Mouse (Mus musculus) hematopoietic stem cell, adult 5-6 weeks (primary cell): ENCODE data around the gene Gm28038. TPM values are rescaled to one million over a fixed set of nuclear protein-coding genes. Genes with fewer than 3 reads are reported as not detected.

Experiments used
- ATAC-seq, 2 experiments: fragments of 125-278 bp in 1 of 2; replicated peaks in 1 of 2; 2 replicates each; pipeline ENCODE4 v1.8.0; 2016 to 2017; ENCODE audit warnings: inconsistent platforms in 2 of 2, mild to moderate bottlenecking in 2 of 2, moderate number of reproducible peaks in 2 of 2, low read depth in 1 of 2, moderate TSS enrichment in 1 of 2; ENCODE audit not compliant: low FRiP score in 2 of 2, poor library complexity in 2 of 2, severe bottlenecking in 2 of 2, insufficient read depth in 1 of 2, low TSS enrichment in 1 of 2
- total RNA-seq: library from RNA; stranded (forward); fragments of 172-1452, 232-1000 nt; gene quantifications from 2 replicates; pipeline ENCODE4 v1.2.3, GENCODE M21; 2017

Gene Gm28038
- total RNA-seq, 1 experiment from 2014 or later: not detected

DNA sequence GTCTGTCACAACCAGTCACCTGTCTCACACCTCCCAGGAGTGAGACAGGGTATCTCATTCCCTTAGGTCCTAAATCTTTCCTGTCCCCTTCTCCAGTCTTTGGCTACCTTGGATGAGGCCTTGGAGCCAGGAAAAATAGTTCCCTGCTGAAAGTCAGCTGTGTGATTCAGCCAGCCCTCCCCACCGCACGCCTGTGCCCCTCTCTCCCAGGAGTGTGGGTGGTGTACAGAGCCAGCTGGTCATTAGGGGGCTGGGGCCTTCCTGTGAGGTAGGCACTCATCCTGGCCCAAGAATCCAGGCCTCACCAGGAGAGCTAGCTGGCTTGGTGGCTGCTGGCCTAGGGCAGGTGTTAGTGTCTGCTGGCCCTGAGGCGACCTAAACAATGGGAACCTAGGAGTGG lies 28.3 kb upstream of the Gm28038 start:
- ATAC-seq: no peak

DNA sequence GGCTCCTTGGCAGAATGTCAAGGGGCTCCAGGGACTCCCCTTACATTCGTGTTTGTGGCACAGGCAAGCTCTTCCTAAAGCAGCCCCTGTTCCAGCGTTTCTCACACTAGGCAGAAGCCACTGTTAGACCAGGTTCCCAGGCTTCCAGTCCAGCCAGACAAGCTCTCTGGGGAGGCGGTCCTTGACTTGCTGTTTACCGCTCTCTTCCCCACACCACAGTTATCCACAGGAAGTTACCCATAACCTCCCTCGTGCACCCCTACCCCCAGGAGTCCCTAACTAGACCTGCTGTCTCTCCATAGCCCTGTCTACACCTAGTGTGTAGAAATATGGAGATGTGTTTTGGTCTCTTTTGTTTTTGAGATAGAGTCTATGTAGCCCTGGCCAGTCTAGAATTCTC lies 27.0 kb upstream of the Gm28038 start:
- no peak for ATAC-seq

DNA sequence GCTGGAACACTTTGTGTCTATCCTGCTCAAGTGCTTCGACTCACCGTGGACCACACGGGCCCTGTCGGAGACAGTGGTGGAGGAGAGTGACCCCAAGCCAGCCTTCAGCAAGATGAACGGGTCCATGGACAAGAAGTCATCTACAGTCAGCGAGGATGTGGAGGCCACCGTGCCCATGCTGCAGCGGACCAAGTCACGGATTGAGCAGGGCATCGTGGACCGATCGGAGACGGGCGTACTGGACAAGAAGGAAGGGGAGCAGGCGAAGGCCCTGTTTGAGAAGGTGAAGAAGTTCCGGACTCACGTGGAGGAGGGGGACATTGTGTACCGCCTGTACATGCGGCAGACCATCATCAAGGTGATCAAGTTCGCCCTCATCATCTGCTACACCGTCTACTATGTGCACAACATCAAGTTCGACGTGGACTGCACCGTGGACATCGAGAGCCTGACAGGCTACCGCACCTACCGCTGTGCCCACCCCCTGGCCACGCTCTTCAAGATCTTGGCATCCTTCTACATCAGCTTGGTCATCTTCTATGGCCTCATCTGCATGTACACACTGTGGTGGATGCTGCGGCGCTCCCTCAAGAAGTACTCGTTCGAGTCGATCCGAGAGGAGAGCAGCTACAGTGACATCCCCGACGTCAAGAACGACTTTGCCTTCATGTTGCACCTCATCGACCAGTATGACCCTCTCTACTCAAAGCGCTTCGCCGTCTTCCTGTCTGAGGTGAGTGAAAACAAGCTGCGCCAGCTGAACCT lies 25.0 kb upstream of the Gm28038 start:
- no peak for ATAC-seq

DNA sequence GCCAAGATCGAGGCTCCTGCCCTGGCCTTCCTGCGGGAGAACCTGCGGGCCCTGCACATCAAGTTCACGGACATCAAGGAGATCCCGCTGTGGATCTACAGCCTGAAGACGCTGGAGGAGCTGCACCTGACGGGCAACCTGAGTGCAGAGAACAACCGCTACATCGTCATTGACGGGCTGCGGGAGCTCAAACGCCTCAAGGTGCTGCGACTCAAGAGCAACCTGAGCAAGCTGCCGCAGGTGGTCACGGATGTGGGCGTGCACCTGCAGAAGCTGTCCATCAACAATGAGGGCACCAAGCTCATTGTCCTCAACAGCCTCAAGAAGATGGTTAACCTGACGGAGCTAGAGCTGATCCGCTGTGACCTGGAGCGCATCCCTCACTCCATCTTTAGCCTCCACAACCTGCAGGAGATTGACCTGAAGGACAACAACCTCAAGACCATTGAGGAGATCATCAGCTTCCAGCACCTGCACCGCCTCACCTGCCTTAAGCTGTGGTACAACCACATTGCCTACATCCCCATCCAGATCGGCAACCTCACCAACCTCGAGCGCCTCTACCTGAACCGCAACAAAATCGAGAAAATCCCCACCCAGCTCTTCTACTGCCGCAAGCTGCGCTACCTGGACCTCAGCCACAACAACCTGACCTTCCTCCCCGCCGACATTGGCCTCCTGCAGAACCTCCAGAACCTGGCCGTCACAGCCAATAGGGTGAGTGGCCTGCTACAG lies 24.1 kb upstream of the Gm28038 start:
- ATAC-seq: no peak

DNA sequence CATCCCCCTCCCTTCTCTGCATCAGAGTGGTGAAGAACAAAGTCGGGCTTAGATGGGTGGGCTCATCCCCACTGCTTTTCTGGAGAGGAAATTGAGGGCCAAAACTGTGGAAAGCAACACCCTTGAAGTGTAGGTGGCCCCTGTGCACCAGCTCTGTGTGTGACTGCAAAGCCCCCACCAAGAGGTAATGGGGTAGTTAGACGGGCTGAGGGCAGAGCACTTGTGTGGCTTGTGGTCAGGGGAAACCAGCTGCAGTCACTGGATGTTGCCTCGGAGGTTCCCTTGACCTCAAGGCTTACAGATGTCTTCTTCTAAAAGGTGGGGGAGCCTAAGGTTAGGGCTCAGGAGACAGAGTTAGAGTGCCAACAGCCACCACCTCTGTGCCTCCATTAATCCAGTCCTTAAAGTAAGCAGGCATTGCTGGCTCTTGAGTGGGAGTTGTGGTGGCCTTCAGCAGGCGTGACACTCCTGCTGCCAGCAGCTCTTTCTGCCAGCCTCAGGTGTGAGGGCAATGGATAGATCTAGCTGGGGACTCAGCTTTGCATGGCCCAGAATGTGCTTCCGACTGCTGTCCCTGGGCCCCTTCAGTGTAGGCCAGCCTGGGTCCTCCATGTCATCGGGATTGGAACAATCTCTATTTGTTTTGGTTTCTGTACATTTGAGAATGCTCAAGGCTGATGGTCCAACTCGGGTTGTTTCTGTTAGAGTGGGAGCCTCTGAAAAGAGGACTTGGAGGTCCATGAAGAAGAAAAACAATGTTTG lies 23.0 kb upstream of the Gm28038 start:
- ATAC-seq: peak; percentile 66 to 78

DNA sequence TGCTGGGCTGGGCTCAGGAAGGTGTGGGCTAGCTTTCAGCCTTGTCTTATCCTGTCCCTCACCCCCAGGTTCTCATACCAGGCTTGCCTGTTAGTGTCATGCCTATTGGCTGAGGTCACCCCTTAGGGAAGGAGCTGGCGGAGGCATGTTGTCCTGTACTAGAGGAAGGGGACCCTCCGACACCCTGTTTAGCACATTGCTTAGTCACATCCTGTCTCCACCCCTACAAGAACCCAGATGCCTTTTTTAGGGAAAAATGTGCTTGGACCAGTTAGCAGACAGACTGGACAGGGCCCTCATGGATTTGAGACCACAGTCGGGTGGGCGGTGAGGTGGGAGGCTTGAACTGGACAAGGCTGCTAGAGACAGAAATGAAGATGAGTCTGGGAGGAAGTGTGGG lies 22.2 kb upstream of the Gm28038 start:
- ATAC-seq: 0 out of 4 replicates have a peak, but pooled peaks of 1 of the 2 experiments have one; percentile 15

DNA sequence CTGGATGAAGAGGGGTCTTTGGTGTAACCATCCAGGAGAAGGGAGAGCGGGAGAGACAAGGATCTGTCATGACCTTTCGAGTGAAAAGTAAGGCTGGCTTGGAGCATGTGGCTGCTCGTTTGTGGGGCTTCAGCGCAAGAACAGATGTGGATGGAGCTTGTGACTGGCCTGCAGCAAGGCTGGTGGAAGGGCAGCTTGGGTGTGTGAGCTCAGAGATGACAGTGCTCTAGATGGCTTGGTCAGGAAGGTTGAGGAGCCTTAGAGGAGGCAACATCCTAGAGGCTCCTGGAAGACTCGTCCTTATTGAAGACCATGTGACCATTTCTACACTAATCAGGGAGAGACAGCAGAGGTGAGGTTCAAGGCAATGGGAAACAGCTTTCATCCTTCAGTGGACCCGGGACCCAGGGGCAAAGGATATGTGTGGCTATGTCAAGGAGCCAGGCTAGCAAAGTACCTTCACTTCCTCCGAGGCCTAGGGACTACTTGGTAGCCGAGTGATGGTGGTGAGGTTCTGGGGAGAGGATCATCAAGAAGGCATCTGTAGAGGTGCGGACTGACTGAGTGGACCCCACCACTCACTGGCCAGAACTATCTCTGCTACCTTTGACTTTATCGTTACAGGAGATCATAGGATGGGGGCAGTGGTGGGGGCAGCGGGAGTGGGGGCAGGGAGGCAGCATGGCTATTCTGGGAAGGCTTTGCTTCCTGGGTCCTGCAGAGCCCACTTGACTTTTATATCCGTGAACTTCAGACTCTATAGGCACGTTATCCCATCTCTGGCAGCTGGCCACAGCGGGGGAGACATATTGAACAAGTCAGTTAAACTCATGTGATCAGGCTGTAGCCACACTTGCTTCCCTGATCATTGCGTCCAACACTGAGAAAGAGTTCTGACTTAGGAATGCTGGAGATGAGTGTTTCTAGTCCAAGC lies 21.4 kb upstream of the Gm28038 start:
- ATAC-seq: no peak

DNA sequence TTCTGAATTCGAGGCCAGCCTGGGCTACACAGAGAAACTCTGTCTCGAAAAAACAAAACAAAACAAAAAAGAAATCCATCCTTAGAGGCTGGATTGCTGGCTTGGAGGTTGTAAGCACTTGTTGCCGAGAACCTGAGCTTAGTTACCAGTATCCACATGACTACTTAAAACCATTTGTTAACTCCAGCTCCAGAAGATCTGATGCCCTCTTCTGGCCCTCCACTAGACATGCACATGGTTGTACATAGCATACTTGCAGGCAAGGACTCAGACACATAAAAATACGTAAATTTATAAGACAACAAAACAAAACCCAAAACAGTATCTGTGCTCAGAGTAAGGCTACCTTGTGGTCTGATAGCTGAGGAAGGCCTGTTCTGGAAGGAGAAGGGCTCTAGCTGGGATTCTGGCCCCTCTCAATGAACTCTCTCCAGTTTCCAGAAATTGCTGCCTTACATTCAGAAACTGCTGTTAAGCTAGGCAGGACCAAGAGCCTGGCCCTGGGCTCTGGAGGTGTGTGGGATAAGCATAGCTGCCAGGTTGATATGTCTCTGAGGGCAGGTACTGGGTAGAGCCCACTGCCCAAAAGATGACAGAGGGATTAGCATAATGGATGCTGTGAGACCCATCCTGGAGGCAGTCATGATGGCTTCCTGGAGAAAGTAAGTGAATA lies 19.6 kb upstream of the Gm28038 start:
- no peak for ATAC-seq

DNA sequence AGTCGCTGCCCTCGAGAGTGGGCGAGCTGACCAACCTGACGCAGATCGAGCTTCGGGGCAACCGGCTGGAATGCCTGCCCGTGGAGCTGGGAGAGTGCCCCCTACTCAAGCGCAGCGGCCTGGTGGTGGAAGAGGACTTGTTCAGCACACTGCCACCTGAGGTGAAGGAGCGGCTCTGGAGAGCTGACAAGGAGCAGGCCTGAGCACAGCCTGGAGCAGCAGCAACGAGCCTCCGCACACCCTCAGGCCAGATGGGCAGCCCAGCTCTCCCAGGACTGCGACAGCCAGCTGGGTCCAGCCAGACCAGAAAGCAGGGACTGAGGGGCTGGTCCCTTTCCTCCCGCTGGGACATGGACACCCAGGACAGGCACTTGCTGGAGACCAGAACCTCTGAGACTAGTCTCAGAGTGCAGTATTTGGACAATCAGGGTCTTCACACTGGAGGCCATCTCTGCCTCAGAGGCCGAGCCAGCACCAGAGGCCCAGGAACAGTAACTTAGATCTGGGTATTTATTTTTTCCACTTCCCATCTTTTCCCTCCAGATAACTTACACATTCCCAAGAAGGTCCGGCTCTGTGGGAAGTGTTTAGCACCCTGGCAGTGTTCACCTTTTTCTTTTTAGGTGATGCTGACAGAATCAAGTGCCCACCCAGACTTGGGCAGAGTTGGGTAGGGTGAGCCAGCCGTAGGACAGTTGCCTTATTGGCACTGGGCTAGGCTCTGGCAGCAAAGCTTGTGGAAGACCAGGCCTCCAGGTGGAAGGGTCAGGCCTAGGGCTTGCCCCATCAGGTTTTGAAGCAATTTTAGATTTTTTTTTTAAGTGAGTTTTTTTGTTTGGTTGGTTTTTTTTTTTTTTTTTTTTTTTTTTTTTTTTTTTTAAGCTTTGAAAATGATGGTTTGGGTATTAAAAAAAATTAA lies 18.7 kb upstream of the Gm28038 start:
- ATAC-seq: no peak

DNA sequence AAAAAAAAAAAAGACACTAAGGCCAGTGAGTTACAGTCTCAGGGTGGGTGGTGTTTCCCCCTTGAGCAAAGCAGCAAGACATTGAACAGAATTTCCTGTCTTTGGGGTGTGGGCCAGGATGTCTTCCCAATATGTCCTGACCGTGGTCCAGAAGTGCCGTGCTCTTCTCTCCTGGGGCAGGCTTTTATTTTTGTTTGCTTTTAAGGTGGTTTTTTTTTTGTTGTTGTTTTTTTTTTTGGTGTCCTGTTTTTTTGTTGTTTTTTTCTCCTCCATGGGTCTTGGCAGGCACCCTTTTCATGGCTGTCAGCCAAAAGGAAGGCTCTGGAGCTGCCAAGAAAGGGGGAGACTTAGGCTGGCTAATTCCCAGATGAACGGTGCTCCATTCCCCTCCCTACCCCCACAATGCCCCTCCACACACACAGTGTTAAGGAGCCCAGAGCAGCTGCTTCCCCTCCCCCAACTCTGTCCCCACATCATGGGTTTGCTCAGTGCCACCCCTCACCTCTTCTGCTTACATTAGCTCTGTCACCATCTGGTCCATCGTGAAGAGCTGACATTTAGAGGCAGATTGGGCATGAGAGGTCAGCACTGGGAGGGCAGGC lies 17.9 kb upstream of the Gm28038 start:
- no peak for ATAC-seq

DNA sequence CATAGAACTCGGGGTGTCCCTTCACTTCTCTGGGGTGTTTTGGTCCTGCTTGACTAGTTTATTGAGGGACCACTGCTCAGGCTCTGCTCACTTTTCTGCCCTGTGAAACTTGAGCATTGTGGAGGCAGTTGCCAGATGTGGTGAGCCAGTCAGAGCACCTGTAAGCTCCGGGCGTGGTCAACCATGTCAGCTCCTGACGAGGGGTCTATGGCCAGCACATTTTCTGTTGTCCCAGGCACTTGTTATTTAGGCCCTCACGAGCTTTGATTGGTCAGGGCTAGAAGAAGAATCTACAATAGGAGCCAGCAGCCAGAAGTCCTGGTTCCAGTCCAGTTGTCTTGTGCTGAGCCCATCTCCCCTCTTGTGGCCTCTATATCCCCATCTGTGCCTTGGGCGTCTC lies 17.0 kb upstream of the Gm28038 start:
- no peak for ATAC-seq

DNA sequence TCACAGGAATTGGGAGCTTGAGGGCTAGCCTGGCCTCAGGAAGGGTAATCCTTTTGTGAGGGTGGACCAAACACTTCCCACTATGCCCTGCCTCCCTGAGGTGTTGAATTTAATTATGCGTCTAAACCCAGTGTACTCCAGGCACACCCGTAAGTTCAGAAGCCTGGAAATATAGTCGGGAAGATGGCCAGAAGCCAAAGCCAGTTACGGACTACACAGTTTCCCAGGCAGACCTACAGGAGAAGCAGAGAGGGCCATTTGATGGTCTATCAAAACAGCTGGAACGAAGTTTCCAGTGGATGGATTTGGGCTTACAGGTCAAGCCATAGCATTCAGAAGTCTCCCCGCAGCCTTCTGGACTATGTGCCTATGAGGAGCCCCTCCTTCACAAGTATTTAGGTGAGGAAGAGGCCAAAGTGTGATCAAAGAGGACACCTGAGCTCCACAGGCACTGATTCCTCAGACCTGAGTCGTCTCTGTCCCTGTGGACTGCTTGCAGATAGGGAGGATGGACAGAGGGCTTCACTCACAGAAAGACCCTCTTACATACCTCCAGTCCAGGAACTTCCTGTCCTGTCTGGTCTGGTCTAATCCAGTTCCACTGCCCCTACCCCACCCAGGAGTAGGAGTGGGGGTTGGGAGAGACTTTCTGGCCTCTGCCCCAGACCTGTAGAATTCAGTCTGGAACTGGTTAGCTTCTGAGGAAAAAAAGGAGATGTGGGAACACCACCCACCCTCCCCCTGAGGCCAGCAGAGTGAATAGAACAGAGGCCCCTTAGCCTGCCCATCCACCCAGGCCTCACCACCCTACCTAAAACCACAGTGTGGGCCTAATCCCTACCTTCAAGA lies 15.9 kb upstream of the Gm28038 start:
- ATAC-seq: no peak

DNA sequence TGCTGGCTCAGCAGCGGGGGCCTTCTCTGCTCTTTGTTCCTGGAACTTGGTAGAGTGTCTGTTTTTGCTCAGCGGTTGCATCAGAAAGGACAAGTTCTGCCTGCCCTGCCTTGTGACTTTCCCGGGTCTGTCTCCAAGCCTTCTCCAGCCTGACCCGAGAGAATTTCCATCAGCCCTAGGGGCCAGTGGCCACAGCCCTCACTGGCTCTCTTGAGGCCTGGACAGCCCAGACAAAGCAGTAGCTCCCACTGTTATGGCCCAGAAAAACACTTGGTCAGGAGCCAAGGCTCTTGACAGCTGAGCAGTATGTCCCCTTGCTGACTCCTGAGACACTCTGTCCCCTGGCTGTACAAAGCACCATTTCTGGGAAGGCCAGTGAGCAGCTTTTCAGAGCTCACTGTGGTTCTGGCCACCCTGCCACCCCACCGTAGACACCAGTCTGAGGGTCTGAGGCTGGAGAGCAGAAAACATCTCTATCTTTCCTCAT lies 15.0 kb upstream of the Gm28038 start, which contains the start of gene Phyhd1:
Phyhd1 (plus strand) TSS at position 437 of the 487 bp plus-strand sequence.
- ATAC-seq: no peak

DNA sequence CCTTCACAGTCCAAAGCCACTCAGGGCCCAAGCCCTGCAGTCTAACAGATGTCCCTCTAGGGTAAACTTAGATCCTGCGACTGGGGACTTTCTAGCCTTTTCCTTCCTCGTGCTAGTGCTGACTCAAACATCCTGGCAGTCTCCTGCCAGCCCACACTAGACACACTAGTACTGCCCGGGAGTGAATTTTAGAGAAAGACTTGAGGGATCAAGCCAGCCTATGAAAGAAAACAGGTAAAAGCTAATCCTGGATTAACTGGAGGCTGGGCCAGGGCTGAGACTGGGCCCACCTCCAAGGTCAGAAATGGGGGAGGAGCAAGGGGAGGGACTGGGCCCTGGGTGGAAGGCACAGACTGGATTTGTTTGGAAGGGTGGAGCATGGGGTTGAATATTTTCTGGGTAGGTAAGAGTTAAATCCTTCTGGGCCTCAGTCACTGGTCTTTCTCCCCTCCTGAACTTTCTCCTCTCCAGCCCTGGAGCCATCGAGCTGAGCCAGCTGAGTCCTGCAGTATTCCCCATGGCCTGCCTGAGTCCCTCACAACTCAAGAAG lies 14.4 kb upstream of the Gm28038 start:
- ATAC-seq: no peak
